Mouse (Mus musculus) cerebellum, adult 18-20 months (tissue): ENCODE measurements around the gene Wdr24.
"Not testable (repeated sequence)": the region's sequence is repeated elsewhere in the genome, so short reads cannot be mapped to it uniquely, and the experiment has no call there.

Experiments used
- DNase-seq, 2 experiments: peaks; one replicate each; pipeline ENCODE4 v3.0.0; 2021

Gene Wdr24

GRCm38 (mm10) chr17:25861704-25862612 is 38.5 kb downstream of the Wdr24 start:
- no peak for DNase-seq

- no peak for DNase-seq
Measured at GRCm38 (mm10) chr17:25863681-25864080, 40.3 kb downstream of the Wdr24 start.

GRCm38 (mm10) chr17:25864311-25864710 is 40.9 kb downstream of the Wdr24 start:
- DNase-seq = no peak

GRCm38 (mm10) chr17:25865288-25865687 is 41.9 kb downstream of the Wdr24 start:
- DNase-seq = no peak

GRCm38 (mm10) chr17:25866172-25866571 is 42.7 kb downstream of the Wdr24 start:
- no peak for DNase-seq

GRCm38 (mm10) chr17:25867509-25867835 is 44.0 kb downstream of the Wdr24 start:
- DNase-seq = no peak

- DNase-seq = peak in 1 of 2 experiments; percentile 44
Measured at GRCm38 (mm10) chr17:25867836-25868600, 44.6 kb downstream of the Wdr24 start.

- peak; percentile 82 to 84 for DNase-seq
Measured at GRCm38 (mm10) chr17:25868601-25869191, 45.3 kb downstream of the Wdr24 start, which contains the start of gene Mcrip2. Mcrip2 (minus strand) TSS chr17:25868764.

- no peak for DNase-seq
Measured at GRCm38 (mm10) chr17:25869498-25869897, 46.1 kb downstream of the Wdr24 start.

GRCm38 (mm10) chr17:25869954-25870353 is 46.5 kb downstream of the Wdr24 start:
- no peak for DNase-seq

GRCm38 (mm10) chr17:25871566-25871965 is 48.1 kb downstream of the Wdr24 start:
- DNase-seq = not testable (repeated sequence)

- no peak for DNase-seq
Measured at GRCm38 (mm10) chr17:25872676-25873075, 49.2 kb downstream of the Wdr24 start.

GRCm38 (mm10) chr17:25873405-25874147 is 50.1 kb downstream of the Wdr24 start:
- DNase-seq = no peak

GRCm38 (mm10) chr17:25874148-25874720 is 50.8 kb downstream of the Wdr24 start:
- DNase-seq = no peak

- peak; percentile 90 to 94 for DNase-seq
Measured at GRCm38 (mm10) chr17:25874721-25875170, 51.3 kb downstream of the Wdr24 start, which contains the start of gene Mettl26. Mettl26 (plus strand) TSS chr17:25875074.

- peak; percentile 92 to 94 for DNase-seq
Measured at GRCm38 (mm10) chr17:25875171-25876136, 52.0 kb downstream of the Wdr24 start.

GRCm38 (mm10) chr17:25876347-25876915 is 53.0 kb downstream of the Wdr24 start:
- peak in 1 of 2 experiments; percentile 15 for DNase-seq

GRCm38 (mm10) chr17:25877025-25877424 is 53.6 kb downstream of the Wdr24 start:
- no peak for DNase-seq

GRCm38 (mm10) chr17:25877741-25878610 is 54.5 kb downstream of the Wdr24 start:
- peak; percentile 22 to 23 for DNase-seq
